Mouse (Mus musculus) retina, postnatal 7 days (tissue): ENCODE results near the gene Stk24.

Experiments used
- DNase-seq: peaks from one replicate; pipeline ENCODE4 v3.0.0-alpha.2; 2012; ENCODE audit warnings: low read depth, low spot score

The Stk24 gene

GRCm38 (mm10) chr14:121351737-121352136 is 28.1 kb downstream of the Stk24 start:
- no peak for DNase-seq

- DNase-seq = no peak
These were observed 29.8 kb downstream of the Stk24 start for GRCm38 (mm10) chr14:121350011-121350410.

GRCm38 (mm10) chr14:121349291-121349690 is 30.5 kb downstream of the Stk24 start:
- DNase-seq = no peak

DNA sequence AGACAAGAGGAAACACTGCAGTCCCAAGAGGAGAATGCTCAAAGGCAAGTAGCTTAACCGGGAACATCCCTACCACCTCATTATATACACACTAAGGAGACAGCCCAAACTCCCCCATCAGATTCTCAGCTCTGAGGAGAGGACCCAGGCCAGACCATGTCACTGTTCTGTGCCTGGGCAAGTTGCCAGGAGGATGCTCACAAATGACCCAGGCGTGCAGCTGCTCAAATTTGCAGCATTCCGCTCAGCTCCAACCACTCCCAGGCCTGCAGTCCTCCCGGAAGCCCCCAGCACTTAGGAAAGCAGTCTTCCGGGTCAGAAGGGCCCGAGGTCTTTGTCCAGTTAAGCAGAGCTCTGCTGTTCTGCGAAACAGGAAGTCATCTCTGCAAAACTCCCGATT is 31.6 kb downstream of the Stk24 start:
- no peak for DNase-seq

DNA sequence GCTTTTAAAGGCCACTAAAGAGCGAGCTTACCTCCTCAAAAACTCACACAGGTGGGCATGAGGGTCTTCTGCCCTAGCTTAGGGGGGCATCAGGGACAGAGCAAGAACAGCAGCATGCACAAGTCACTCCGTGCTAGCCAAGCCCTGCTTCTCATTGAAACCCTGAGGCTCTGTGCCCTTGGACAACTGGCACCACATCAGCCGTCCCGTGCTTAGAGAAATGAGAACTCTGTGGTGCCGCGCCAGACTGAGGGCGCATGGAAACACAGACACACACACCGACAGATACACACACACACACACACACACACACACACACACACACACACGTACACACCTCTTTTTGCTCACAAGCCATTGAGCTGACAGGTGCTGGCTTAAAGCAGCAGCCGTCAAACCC is 32.7 kb downstream of the Stk24 start:
- DNase-seq = no peak

DNA sequence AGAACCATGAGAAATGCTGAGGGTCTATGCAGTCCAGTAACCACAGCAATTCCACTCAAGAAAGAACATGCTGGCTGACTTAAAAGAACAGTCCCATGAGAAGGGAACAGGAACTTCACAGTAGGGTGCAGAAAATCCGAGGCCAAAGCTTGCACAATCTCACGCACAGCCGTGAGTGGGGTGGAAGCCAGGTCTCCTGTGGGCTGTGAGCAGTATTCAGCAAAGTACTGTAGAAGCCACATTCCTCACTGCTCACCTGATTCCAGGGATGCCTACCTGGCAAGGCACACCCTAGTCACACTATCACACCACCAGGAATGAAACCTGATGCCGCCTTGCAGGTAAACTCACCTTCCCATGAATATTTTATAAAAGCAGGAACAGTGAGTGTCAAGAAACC is 33.2 kb downstream of the Stk24 start:
- DNase-seq = no peak

DNA sequence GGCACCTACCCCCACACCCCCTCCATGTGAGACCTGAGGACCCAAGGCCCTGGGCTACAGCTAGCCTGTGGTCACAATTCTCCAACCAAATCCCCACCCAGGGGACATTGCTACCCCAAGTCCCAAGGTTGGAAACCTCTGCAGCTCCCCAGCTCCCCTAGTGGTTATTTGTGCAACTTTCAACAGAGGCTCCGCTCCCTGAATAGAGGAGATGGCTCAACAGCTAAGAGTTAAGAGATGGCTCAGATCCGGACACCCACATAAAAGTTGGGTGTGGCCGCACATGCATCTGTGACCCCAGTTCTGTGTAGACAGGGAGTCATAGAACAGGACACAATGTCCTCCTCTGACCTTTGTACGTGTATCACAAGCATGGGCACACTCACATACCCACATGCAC is 33.8 kb downstream of the Stk24 start:
- no peak for DNase-seq

GRCm38 (mm10) chr14:121344928-121345327 is 34.9 kb downstream of the Stk24 start:
- DNase-seq = no peak

GRCm38 (mm10) chr14:121342885-121343284 is 36.9 kb downstream of the Stk24 start:
- DNase-seq = no peak

- DNase-seq = no peak
These were observed 39.8 kb downstream of the Stk24 start for GRCm38 (mm10) chr14:121339951-121340401.

- no peak for DNase-seq
These were observed 40.8 kb downstream of the Stk24 start for GRCm38 (mm10) chr14:121338819-121339573.

- DNase-seq = no peak
These were observed 49.8 kb downstream of the Stk24 start for GRCm38 (mm10) chr14:121330090-121330408.

DNA sequence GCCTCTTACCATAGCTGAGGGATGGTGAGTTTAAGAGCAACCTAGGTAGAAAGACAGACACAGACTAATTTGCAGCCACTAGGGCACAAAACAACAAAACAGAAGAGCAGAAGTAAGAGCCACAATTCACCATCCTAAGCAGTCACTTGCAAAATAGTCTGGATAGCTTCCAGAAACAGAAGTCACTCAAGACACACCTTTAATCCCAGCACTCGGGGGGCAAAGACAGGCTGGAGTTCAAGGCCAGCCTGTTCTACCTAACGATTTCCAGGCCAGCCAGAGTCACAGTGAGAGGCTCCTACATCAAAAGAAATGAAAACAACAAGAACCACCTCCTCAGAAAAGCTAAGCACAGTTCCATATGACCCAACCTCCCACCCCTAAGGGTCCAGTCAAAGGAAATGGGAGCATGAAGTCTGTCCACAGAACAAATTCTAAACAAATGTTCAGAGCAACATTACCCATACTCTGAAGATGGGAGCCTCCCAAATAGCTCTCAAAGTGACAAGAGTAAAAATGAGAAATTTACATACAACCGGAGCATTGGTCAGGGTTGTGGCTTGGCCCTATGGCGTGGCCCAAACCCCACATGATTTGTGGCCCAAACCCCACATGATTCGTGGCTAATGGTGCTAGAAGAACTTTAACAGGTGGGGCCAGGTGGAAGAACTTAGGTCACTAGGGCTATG is 50.3 kb downstream of the Stk24 start:
- no peak for DNase-seq

DNA sequence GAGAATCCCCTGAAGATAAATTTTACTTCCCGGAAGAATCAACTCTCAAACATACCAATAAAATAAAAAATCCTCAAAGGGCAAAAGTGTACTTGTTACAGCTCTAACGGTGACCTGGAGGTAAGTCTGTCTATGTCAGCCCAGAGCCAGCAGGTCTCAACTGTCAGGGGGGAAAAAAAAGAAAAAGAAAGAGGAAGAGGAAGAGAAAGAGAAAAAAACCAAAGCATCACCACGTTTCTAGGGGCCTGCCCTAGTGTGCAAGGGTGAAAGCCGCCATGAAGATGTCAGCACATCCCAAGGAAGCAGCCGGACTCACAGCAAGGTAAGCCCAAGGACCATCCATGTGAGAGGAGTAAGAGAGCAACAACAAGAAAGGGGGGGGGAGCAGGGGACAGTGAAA is 50.9 kb downstream of the Stk24 start:
- DNase-seq = no peak

DNA sequence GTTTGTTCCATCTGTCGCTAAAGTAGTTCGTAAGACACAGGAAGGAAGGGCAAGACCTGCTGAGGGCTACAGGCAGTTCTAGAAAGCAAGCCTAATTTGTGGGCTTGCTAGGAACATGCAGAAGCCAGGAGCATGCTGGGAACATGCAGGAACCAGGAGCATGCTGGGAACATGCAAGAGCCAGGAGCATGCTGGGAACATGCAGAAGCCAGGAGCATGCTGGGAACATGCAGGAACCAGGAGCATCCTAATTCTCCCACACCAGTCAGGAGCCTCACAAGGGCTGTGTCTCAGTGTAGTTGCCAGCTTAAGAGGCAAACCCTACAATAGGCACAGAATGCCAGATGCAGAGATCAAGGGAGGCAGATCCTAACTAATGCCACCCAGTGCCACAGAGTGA is 53.4 kb downstream of the Stk24 start:
- no peak for DNase-seq

- no peak for DNase-seq
These were observed 55.1 kb downstream of the Stk24 start for GRCm38 (mm10) chr14:121324521-121325330.

DNA sequence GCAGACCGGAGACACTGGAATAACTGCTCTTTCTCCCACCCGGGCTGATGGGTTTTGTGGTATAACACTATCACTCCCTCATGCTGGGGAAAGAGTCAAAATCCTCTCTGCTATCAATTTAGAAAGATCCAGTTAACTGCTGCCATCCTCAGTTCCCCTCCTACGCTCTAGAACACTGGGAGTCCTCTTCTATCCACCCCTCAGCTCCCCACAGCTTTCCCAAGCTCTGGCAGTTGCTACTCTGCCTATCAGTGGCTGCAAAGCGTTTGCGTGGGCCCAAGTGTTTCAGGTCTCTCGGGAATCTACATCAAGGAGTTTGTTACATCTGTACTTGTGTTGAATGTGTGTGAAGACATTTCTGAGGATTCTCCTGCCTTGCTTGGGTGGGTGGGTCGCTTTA is 57.2 kb downstream of the Stk24 start:
- DNase-seq = no peak

GRCm38 (mm10) chr14:121322150-121322549 is 57.7 kb downstream of the Stk24 start:
- no peak for DNase-seq

DNA sequence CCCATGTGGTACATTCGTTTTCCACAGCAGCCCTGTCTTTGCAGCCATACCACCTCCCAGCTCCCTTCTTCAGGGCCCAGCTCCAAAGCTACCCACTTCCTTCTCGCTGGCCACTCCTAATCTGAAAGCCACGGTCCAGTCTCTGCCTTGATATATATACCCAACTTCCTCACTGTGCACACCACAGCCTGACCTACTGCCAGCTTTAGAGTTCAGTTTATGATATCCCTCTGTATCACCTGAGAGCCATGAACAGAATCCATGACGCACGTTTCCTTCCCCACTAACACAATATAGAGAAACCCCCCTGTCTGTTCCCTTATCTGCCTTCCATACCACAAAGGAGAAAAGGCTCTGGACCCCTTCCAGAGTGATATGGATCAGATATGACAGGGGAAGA is 61.4 kb downstream of the Stk24 start:
- DNase-seq = no peak

GRCm38 (mm10) chr14:121317312-121317671 is 62.5 kb downstream of the Stk24 start:
- DNase-seq = no peak

GRCm38 (mm10) chr14:121316631-121317311 is 63.0 kb downstream of the Stk24 start:
- no peak for DNase-seq

- no peak for DNase-seq
These were observed 63.7 kb downstream of the Stk24 start for GRCm38 (mm10) chr14:121316136-121316535.
